Mouse (Mus musculus) hindbrain, postnatal 0 days (tissue): ENCODE measurements around the gene Dnaja1. TPM values are rescaled to one million over a fixed set of nuclear protein-coding genes. Genes with fewer than 3 reads are reported as not detected.

Experiments
- ATAC-seq: fragments of 200-750 bp; cut with Nextera tagmentation; 2 replicates; pipeline ENCODE4 v1.8.0; 2017; ENCODE audit warnings: mild to moderate bottlenecking, moderate TSS enrichment, moderate library complexity
- DNase-seq: peaks from one replicate; pipeline ENCODE4 v3.0.0-alpha.2; 2015; ENCODE audit warnings: low spot score
- H3K27ac ChIP-seq: fragments of 300-500 bp; sonication (generic); 2 replicates; pipeline ENCODE4 v1.5.1; 2014; ENCODE audit warnings: mild to moderate bottlenecking
- H3K27me3 ChIP-seq: fragments of 300-500 bp; sonication (generic); 2 replicates; pipeline ENCODE4 v1.6.1; 2014; ENCODE audit warnings: low read length, mixed read lengths; ENCODE audit not compliant: insufficient read depth
- H3K36me3 ChIP-seq: fragments of 300-500 bp; sonication (generic); 2 replicates; pipeline ENCODE4 v1.6.1; 2014; ENCODE audit warnings: low read length, mixed read lengths; ENCODE audit not compliant: insufficient read depth
- H3K4me1 ChIP-seq: fragments of 300-500 bp; sonication (generic); 2 replicates; pipeline ENCODE4 v1.6.1; 2014; ENCODE audit warnings: antibody characterized with exemption, low read length, mixed read lengths; ENCODE audit not compliant: insufficient read depth
- H3K4me2 ChIP-seq: fragments of 300-500 bp; sonication (generic); 2 replicates; pipeline ENCODE4 v1.6.1; 2014; ENCODE audit warnings: low read depth, mild to moderate bottlenecking, low read length, moderate library complexity, mixed read lengths
- H3K4me3 ChIP-seq: fragments of 300-500 bp; sonication (generic); 2 replicates; pipeline ENCODE4 v1.5.1; 2014; ENCODE audit warnings: low read length
- H3K9ac ChIP-seq: fragments of 300-500 bp; sonication (generic); replicated peaks from 2 replicates; pipeline ENCODE4 v1.6.1; 2014; ENCODE audit warnings: mild to moderate bottlenecking, low read length, moderate library complexity, mixed read lengths
- H3K9me3 ChIP-seq: fragments of 300-500 bp; sonication (generic); 2 replicates; pipeline ENCODE4 v1.6.1; 2016; ENCODE audit warnings: low read length, mixed read lengths
- CTCF ChIP-seq: IDR thresholded peaks from 2 replicates; pipeline ENCODE4 v1.5.1; 2016; ENCODE audit warnings: antibody characterized with exemption, control low read depth, low read depth
- WGBS: fragments of 180-500 bp; shearing (Covaris S2); extraction: QIAGEN DNeasy Blood & Tissue Kit; methylation state at CpG from one replicate; pipeline ENCODE4 v1.1.7; 2014; 5-methylcytosine and 5-hydroxymethylcytosine counted together
- microRNA counts: library from miRNA; unstranded; fragments of <30 nt; microRNA quantifications from one replicate; lab custom pipeline; 2015
- microRNA-seq, 2 experiments: library from miRNA; unstranded; fragments of <30 nt; microRNA quantifications; one replicate each; pipeline ENCODE4; 2016
- polyA plus RNA-seq: library from polyadenylated mRNA; unstranded; fragments of >200 nt; fragmentation: Nextera tagmentation; extraction: Ambion mirVana; gene quantifications from 2 replicates; pipeline ENCODE4 v1.2.1, GENCODE M21; 2015
- total RNA-seq: library from RNA; depleted of rRNA; stranded (reverse); fragments of >200 nt; gene quantifications from 2 replicates; pipeline ENCODE4 v1.2.3, GENCODE M21; 2014; rRNA removed

The Dnaja1 gene
- total and polyA plus RNA-seq, 2 experiments from 2014 or later = 65.3 to 637 TPM

DNA sequence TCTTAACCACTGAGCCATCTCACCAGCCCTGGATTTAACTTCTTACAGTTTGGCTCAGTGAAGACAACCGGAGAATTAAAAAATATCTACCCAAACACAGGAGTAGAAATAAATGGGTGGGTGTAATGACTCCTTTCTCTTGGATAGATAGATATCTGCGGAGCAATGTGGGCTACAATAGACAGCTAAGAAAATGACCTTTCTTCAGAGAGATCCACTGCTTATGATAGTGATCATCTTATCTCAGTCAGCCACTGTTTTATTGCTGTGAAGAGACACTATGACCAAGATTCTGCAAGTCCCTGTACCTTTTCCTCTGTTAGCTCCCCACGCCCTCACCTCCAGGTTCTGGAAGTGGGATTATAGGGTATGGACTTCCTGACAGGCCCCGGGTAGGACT lies 61.1 kb downstream of the Dnaja1 start:
- no peaks in the 10 kb centered on the region for H3K36me3 ChIP-seq
- H3K9ac ChIP-seq = no peak overlapping the region
- no peak for TF ChIP-seq CTCF
- no peaks in the 10 kb centered on the region for H3K27me3 ChIP-seq
- no peaks in the 10 kb centered on the region for H3K4me1 ChIP-seq
- no peak overlapping the region for H3K27ac ChIP-seq
- no peak overlapping the region for H3K4me3 ChIP-seq
- 93% methylated on average over 4 of the region's 4 CpGs for WGBS
- DNase-seq (no peak), ATAC-seq (no peak)
- no peak overlapping the region for H3K4me2 ChIP-seq
- no peaks in the 10 kb centered on the region for H3K9me3 ChIP-seq

DNA sequence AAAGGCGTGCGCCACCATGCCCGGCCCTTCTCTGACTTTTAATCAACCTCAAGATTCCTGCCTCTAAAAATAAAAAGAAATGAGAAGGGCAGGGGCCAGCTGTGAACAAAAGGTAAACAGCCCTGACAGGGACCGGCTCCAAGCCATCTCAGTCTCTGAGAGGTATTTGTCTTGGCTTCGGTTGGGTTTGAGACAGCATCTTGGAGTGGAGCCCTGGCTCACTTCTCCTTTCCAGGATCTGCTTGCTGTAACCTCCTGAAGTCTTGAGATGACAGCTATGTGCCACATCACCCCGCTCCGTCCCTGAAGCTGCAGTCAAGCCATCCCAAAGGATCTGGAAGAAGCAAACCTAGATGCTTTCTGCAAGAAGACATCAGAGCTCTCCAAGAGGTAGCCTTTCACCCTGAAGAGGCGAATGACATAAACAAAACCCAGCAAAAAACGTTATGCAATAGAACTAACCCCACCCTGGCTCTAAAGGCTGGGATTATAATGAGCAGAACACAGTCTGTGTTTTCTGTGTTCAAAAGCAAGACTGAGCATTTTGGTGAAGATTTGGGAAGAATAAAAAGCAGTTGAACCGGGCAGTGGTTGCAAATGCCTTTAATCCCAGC lies 62.7 kb downstream of the Dnaja1 start:
- Histone ChIP-seq H3K36me3 (no peaks in the 10 kb centered on the region), H3K9ac (no peak overlapping the region), H3K27ac (no peak overlapping the region), H3K27me3 (no peaks in the 10 kb centered on the region), H3K4me2 (no peak overlapping the region), H3K4me3 (no peak overlapping the region), H3K4me1 (no peaks in the 10 kb centered on the region), H3K9me3 (no peaks in the 10 kb centered on the region)
- DNase-seq (no peak), ATAC-seq (no peak)
- WGBS = 70% methylated on average over 10 of the region's 10 CpGs
- no peak for TF ChIP-seq CTCF

DNA sequence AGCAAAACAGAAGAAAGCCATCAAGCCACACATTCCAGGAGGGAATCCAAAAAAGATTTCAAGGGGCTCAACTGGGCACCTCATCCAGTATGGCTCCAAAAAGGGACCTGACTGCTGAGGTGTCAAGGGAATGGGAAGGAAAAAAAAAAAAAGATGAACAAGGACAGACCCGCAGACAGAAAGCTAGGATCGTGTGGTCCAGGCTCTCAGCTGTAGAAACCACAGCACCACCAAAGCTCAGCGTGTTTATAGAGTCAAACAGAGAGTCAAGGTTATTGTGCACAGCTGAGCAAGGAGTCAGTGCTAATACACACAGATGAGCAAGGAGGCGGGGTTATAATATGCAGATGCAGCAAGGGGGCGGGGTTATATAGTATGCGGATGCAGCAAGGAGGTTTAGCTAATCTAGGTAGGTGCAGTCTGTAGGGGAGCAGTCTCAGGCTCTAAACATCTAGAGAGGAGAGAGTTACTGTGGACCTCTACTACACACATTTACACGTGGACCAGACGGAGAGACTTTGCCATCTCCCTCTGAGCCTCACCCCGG lies 63.7 kb downstream of the Dnaja1 start:
- Histone ChIP-seq H3K4me1 (no peaks in the 10 kb centered on the region), H3K9me3 (no peaks in the 10 kb centered on the region), H3K9ac (no peak overlapping the region), H3K4me3 (no peak overlapping the region), H3K4me2 (no peak overlapping the region), H3K36me3 (no peaks in the 10 kb centered on the region), H3K27me3 (no peaks in the 10 kb centered on the region), H3K27ac (no peak overlapping the region)
- ATAC-seq (no peak), DNase-seq (no peak)
- WGBS = 78% methylated on average over 9 of the region's 9 CpGs
- no peak for TF ChIP-seq CTCF

DNA sequence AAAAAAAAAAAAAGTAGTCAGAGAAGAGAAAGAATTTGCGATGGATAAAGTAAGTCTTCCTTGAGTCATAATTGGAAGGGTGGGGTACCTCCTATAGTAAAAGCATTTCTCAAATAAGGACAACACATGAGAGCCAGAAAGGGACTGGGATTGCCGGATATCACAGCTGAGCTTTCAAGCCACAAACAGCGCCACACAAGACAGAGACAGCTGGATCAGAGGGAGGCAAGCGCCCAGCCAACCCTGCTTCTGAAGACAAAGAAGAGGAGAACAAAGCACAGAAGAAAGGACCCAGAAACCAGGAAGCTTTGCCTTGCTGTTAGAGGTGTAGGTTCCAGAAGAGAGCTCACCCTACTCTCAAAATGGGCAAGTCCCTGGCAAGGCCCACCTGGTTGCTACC lies 64.6 kb downstream of the Dnaja1 start:
- DNase-seq (no peak), ATAC-seq (no peak)
- Histone ChIP-seq H3K27ac (no peak overlapping the region), H3K36me3 (no peaks in the 10 kb centered on the region), H3K9me3 (no peaks in the 10 kb centered on the region), H3K4me2 (no peak overlapping the region), H3K27me3 (no peaks in the 10 kb centered on the region), H3K4me3 (no peak overlapping the region), H3K9ac (no peak overlapping the region), H3K4me1 (no peaks in the 10 kb centered on the region)
- 71% methylated on average over 4 of the region's 4 CpGs for WGBS
- no peak for TF ChIP-seq CTCF

MicroRNAs within 50 kb of the gene (microRNA counts, 519-probe panel; counts per million panel counts)
- not detected for microRNA mmu-miR-207 (lab: Ali Mortazavi, UCI)

Small RNA genes within 50 kb of the gene (microRNA-seq; reads per million reads assigned to microRNA genes)
- 0 reads per million in 2 experiments for gene Mir207

Other genes starting within 250 kb of the Dnaja1 start
- gene Tmem215, start 250.0 kb upstream of the Dnaja1 start, total RNA-seq = 0.47 and 2.7 TPM in 2 replicates
- gene Tmem215, start 250.0 kb upstream of the Dnaja1 start, polyA plus RNA-seq = 1.5 and 1.7 TPM in 2 replicates
- 12.9 and 13.2 TPM in 2 replicates for gene Aptx, start 19.0 kb upstream of the Dnaja1 start, total RNA-seq
- 36.0 and 38.3 TPM in 2 replicates for gene Aptx, start 19.0 kb upstream of the Dnaja1 start, polyA plus RNA-seq
- gene Smu1, start 35.8 kb downstream of the Dnaja1 start, total RNA-seq = 56.2 and 75.1 TPM in 2 replicates
- gene Smu1, start 35.8 kb downstream of the Dnaja1 start, polyA plus RNA-seq = 104 and 111 TPM in 2 replicates
- gene B4galt1, start 131.9 kb downstream of the Dnaja1 start, total RNA-seq = 14.5 and 14.8 TPM in 2 replicates
- gene B4galt1, start 131.9 kb downstream of the Dnaja1 start, polyA plus RNA-seq = 7.1 and 7.6 TPM in 2 replicates
- gene Spink4, start 197.9 kb downstream of the Dnaja1 start, total RNA-seq = not detected in 2 replicates
- gene Spink4, start 197.9 kb downstream of the Dnaja1 start, polyA plus RNA-seq = not detected in 2 replicates
- gene Bag1, start 226.1 kb downstream of the Dnaja1 start, total RNA-seq = 57.1 and 78.9 TPM in 2 replicates
- 183 and 195 TPM in 2 replicates for gene Bag1, start 226.1 kb downstream of the Dnaja1 start, polyA plus RNA-seq
- gene Chmp5, start 226.3 kb downstream of the Dnaja1 start, total RNA-seq = 34.4 and 37.0 TPM in 2 replicates
- 131 and 137 TPM in 2 replicates for gene Chmp5, start 226.3 kb downstream of the Dnaja1 start, polyA plus RNA-seq
- 51.9 and 58.6 TPM in 2 replicates for gene Nfx1, start 248.8 kb downstream of the Dnaja1 start, total RNA-seq
- 63.8 and 66.0 TPM in 2 replicates for gene Nfx1, start 248.8 kb downstream of the Dnaja1 start, polyA plus RNA-seq